ENCODE assay signal across 24 mouse cellular contexts in the genomic region with DNA sequence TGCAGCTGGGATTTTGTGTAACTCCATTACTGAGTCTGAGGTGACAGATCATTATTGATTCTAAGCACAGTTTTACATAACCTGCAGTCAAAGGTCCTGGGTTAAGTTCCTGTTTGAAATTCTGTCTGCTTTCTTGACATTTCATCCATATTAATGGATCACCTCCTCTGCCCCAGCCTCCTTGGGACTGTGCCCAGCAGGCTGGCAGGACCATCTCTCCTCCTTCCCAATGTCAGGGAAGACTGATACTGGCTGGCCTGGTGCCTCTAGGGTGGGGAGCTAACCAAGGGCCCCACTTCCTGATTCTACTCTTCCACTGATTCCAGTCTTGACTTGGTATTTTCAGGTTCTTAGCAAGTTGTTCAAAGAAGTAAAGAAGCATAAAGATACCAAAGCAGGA. TPM values are rescaled to one million over a fixed set of nuclear protein-coding genes. Genes with fewer than 3 reads are reported as not detected.
DNase-seq lines count a peak whose midpoint lies in the region; ATAC-seq lines count a peak whose summit lies in the region.
"Had no signal": no experiment of that assay in that cellular context is flagged by ENCODE, and none has a peak within 500 bp of the region (broad histone marks: within the 10 kb centered on the region; RNA-seq: fewer than 3 reads in every experiment).

No protein-coding gene starts in this region.

- H3K4me1 ChIP-seq in kidney, embryonic 15.5 days: peaks cover 16% of the 10 kb centered on the region

- no peaks in the 10 kb centered on the region for H3K27me3 ChIP-seq in kidney, embryonic 15.5 days
- H3K27me3 ChIP-seq: forebrain, embryonic 15.5 days; heart, embryonic 15.5 days; neural tube, embryonic 13.5 days had no signal

- no peak overlapping the region for H3K4me3 ChIP-seq in kidney, embryonic 15.5 days (replicated peaks)
- H3K4me3 ChIP-seq: forebrain, embryonic 10.5 days; forebrain, embryonic 15.5 days; heart, embryonic 10.5 days; heart, embryonic 15.5 days; neural tube, embryonic 13.5 days had no signal

- H3K9me3 ChIP-seq in kidney, embryonic 15.5 days (replicated peaks): no peaks in the 10 kb centered on the region
- H3K9me3 ChIP-seq: forebrain, embryonic 10.5 days; forebrain, embryonic 15.5 days; heart, embryonic 10.5 days; heart, embryonic 15.5 days; neural tube, embryonic 13.5 days had no signal

- H3K27ac ChIP-seq in kidney, embryonic 15.5 days: no peak overlapping the region
- H3K27ac ChIP-seq: forebrain, embryonic 10.5 days; forebrain, embryonic 15.5 days; heart, embryonic 10.5 days; heart, embryonic 15.5 days; liver, embryonic 14.5 days; neural tube, embryonic 13.5 days had no signal

- H3K36me3 ChIP-seq in kidney, embryonic 15.5 days: no peaks in the 10 kb centered on the region
- H3K36me3 ChIP-seq: forebrain, embryonic 10.5 days; forebrain, embryonic 15.5 days; heart, embryonic 10.5 days; heart, embryonic 15.5 days; neural tube, embryonic 13.5 days had no signal

- no peak for ATAC-seq in kidney, embryonic 15.5 days (replicated peaks; ENCODE audit: low FRiP score)
- ATAC-seq: CD4-positive, CD25-positive, alpha-beta regulatory T cell, adult 4 months; forebrain, embryonic 15.5 days; intestine, embryonic 16.5 days had no signal

- no peak overlapping the region for H3K9ac ChIP-seq in kidney, embryonic 15.5 days
- H3K9ac ChIP-seq: forebrain, embryonic 15.5 days; heart, embryonic 15.5 days; liver, embryonic 14.5 days; lung, embryonic 14.5 days; neural tube, embryonic 13.5 days had no signal

- H3K4me2 ChIP-seq in kidney, embryonic 15.5 days: no peak overlapping the region
- H3K4me2 ChIP-seq: forebrain, embryonic 15.5 days; heart, embryonic 15.5 days; lung, embryonic 14.5 days; neural tube, embryonic 13.5 days had no signal

- peak; percentile 13 for DNase-seq in adrenal gland, postnatal 25 days
- DNase-seq in adrenal gland, postnatal 14 days: no peak
- peak; percentile 4 for DNase-seq in kidney, adult 9 months
- DNase-seq in lung, postnatal 36 days: peak; percentile 26
- no peak for DNase-seq in lung, postnatal 25 days (ENCODE audit: low spot score)
- DNase-seq: cerebellum, adult 8-10 months; cerebellum, postnatal 36 days; gastrocnemius, postnatal 25 days; heart, adult 11 months; kidney, postnatal 14 days; liver; lung, embryonic 14.5 days; retina, postnatal 1 day; right cerebral cortex, postnatal 14 days; thymus, postnatal 4 days had no signal

RNA-seq across cellular contexts. Expression of gene Spata6, which starts 45.9 kb away (rescaled TPM):
- 12.6 and 14.9 TPM in 2 replicates for total RNA-seq in adrenal gland, postnatal 25 days (2021)
- 12.2 and 20.4 TPM in 2 replicates for total RNA-seq in adrenal gland, postnatal 14 days (2021)
- polyA plus RNA-seq in kidney, embryonic 15.5 days (2015; fragmentation: Nextera tagmentation; extraction: Ambion mirVana): 30.7 and 31.2 TPM in 2 replicates

Comparison
In these comparisons a context has a peak if more than half of its experiments do, and no peak if none do; other contexts are left out.
1. DNase-seq: peak in adrenal gland, postnatal 25 days (single experiment), kidney, adult 9 months (single experiment) and lung, postnatal 36 days (single experiment); none in adrenal gland, postnatal 14 days (single experiment) and lung, postnatal 25 days (single experiment).